In the genomic region with DNA sequence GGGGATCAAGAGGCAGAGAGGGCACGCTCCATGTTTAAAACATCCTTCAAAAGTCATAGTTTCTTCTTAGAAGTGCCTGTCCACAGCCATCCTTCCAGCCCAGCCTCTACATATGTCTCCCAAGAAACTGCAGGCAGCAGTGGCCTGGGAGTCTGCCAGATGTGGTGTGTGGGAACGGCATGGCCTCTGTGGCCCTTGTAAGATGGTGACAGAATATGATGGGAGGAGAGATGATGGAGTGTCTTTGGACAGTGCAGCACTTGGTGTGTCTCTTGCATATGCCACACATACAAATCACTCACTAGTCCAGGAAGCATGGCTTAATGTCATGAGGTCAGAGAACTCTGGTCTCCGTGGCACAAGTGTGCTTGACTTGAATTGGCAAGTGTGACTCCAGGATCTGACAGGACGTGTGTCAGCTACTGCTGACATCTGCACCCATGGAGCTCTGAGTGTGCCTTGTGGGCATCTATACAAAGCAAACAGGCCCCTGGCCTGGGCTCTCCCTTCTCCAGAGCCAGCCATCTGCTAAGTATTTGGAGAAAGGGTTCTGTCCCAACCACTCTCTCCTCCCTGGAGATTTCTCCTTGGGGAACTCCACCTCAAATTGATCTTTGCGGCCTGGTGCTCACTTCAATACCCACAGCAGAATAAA, we compare ENCODE assay signal across 15 mouse cellular contexts.
DNase-seq lines count a peak whose midpoint lies in the region; ATAC-seq and TF ChIP-seq lines count a peak whose summit lies in the region.
"Had no signal": no experiment of that assay in that cellular context is flagged by ENCODE, and none has a peak within 500 bp of the region (broad histone marks: within the 10 kb centered on the region; RNA-seq: fewer than 3 reads in every experiment).

No protein-coding gene starts in this region.

- TF ChIP-seq EP300 in lung, postnatal 0 days (IDR thresholded peaks at IDR 0.05): no peak

- no peak for ATAC-seq in embryonic facial prominence, embryonic 12.5 days (ENCODE audit: insufficient number of reproducible peaks, insufficient read depth, low FRiP score, low TSS enrichment)
- ATAC-seq in forebrain, embryonic 15.5 days (replicated peaks): peak; percentile 29
- peak; percentile 68 for ATAC-seq in lung, postnatal 0 days

- WGBS in embryonic facial prominence, embryonic 12.5 days: 64% methylated on average over 5 of the region's 5 CpGs
- 81% methylated on average over 5 of the region's 5 CpGs for WGBS in embryonic facial prominence, embryonic 10.5 days
- 74% methylated on average over 5 of the region's 5 CpGs for WGBS in forebrain, embryonic 15.5 days
- 53% methylated on average over 5 of the region's 5 CpGs for WGBS in lung, postnatal 0 days

- H3K4me2 ChIP-seq in embryonic facial prominence, embryonic 12.5 days (replicated peaks): no peak overlapping the region
- no peak overlapping the region for H3K4me2 ChIP-seq in forebrain, embryonic 15.5 days (replicated peaks)
- no peak overlapping the region for H3K4me2 ChIP-seq in lung, postnatal 0 days (replicated peaks; ENCODE audit: low read depth, low read length)

- no peaks in the 10 kb centered on the region for H3K36me3 ChIP-seq in embryonic facial prominence, embryonic 12.5 days
- H3K36me3 ChIP-seq in embryonic facial prominence, embryonic 10.5 days (replicated peaks): no peaks in the 10 kb centered on the region
- no peaks in the 10 kb centered on the region for H3K36me3 ChIP-seq in forebrain, embryonic 15.5 days
- no peaks in the 10 kb centered on the region for H3K36me3 ChIP-seq in lung, postnatal 0 days (ENCODE audit: insufficient read depth, low read length)

- no peak for DNase-seq in embryonic facial prominence, embryonic 10.5 days (ENCODE audit: low spot score)
- peak; percentile 9 for DNase-seq in 3T3-L1 (ENCODE audit: low read depth, low spot score)
- peak; percentile 16 for DNase-seq in lung, postnatal 0 days (ENCODE audit: low spot score)
- no peak for DNase-seq in kidney, postnatal 4 days
- no peak for DNase-seq in heart, postnatal 4 days
- no peak for DNase-seq in thymus, postnatal 25 days
- DNase-seq: heart, adult 11 months; heart, postnatal 36 days; kidney, adult 9 months; layer of hippocampus, adult 9-11 months; right cerebral cortex, adult 18-20 months; thymus, postnatal 36 days had no signal

- H3K4me1 ChIP-seq in embryonic facial prominence, embryonic 12.5 days: peaks cover 10% of the 10 kb centered on the region
- H3K4me1 ChIP-seq in embryonic facial prominence, embryonic 10.5 days: peaks cover 10% of the 10 kb centered on the region
- H3K4me1 ChIP-seq in forebrain, embryonic 15.5 days: peaks cover 25% of the 10 kb centered on the region
- H3K4me1 ChIP-seq in lung, postnatal 0 days (ENCODE audit: insufficient read depth, low read depth, low read length): no peaks in the 10 kb centered on the region

- no peaks in the 10 kb centered on the region for H3K9me3 ChIP-seq in embryonic facial prominence, embryonic 12.5 days
- H3K9me3 ChIP-seq in embryonic facial prominence, embryonic 10.5 days: no peaks in the 10 kb centered on the region
- no peaks in the 10 kb centered on the region for H3K9me3 ChIP-seq in forebrain, embryonic 15.5 days
- no peaks in the 10 kb centered on the region for H3K9me3 ChIP-seq in lung, postnatal 0 days (ENCODE audit: low read length)

- H3K27me3 ChIP-seq in embryonic facial prominence, embryonic 12.5 days: no peaks in the 10 kb centered on the region
- no peaks in the 10 kb centered on the region for H3K27me3 ChIP-seq in embryonic facial prominence, embryonic 10.5 days (replicated peaks; ENCODE audit: low read depth, poor library complexity, severe bottlenecking)
- H3K27me3 ChIP-seq in forebrain, embryonic 15.5 days: no peaks in the 10 kb centered on the region
- no peaks in the 10 kb centered on the region for H3K27me3 ChIP-seq in lung, postnatal 0 days (replicated peaks; ENCODE audit: insufficient read depth, low read length)

- H3K4me3 ChIP-seq in embryonic facial prominence, embryonic 12.5 days: no peak overlapping the region
- no peak overlapping the region for H3K4me3 ChIP-seq in embryonic facial prominence, embryonic 10.5 days
- H3K4me3 ChIP-seq in forebrain, embryonic 15.5 days: no peak overlapping the region
- no peak overlapping the region for H3K4me3 ChIP-seq in lung, postnatal 0 days (ENCODE audit: low read depth, low read length)

- H3K9ac ChIP-seq in embryonic facial prominence, embryonic 12.5 days: no peak overlapping the region
- no peak overlapping the region for H3K9ac ChIP-seq in forebrain, embryonic 15.5 days (replicated peaks)
- no peak overlapping the region for H3K9ac ChIP-seq in lung, postnatal 0 days (replicated peaks; ENCODE audit: low read depth)

- H3K27ac ChIP-seq in embryonic facial prominence, embryonic 12.5 days: peak overlapping the region; percentile 52; the same call in 1 of the 2 replicates
- no peak overlapping the region; the same call in 1 of the 2 replicates for H3K27ac ChIP-seq in embryonic facial prominence, embryonic 10.5 days (replicated peaks)
- H3K27ac ChIP-seq in forebrain, embryonic 15.5 days (replicated peaks): peak overlapping the region; percentile 76
- H3K27ac ChIP-seq in lung, postnatal 0 days (ENCODE audit: low read length): no peak overlapping the region
- H3K27ac ChIP-seq: macrophage had no signal

- TF ChIP-seq CTCF in lung, postnatal 0 days (IDR thresholded peaks at IDR 0.05): no peak

Comparison
In these comparisons a context has a peak if more than half of its experiments do, and no peak if none do; other contexts are left out.
1. H3K27ac ChIP-seq: peak in embryonic facial prominence, embryonic 12.5 days (single experiment) and forebrain, embryonic 15.5 days (single experiment); none in embryonic facial prominence, embryonic 10.5 days (single experiment) and lung, postnatal 0 days (single experiment).
2. DNase-seq: peak in 3T3-L1 (single experiment) and lung, postnatal 0 days (single experiment); none in embryonic facial prominence, embryonic 10.5 days (single experiment), kidney, postnatal 4 days (0 of 2), heart, postnatal 4 days (single experiment) and thymus, postnatal 25 days (single experiment).